Mouse (Mus musculus): Measurements from ENCODE around the gene Entr1.

DNA sequence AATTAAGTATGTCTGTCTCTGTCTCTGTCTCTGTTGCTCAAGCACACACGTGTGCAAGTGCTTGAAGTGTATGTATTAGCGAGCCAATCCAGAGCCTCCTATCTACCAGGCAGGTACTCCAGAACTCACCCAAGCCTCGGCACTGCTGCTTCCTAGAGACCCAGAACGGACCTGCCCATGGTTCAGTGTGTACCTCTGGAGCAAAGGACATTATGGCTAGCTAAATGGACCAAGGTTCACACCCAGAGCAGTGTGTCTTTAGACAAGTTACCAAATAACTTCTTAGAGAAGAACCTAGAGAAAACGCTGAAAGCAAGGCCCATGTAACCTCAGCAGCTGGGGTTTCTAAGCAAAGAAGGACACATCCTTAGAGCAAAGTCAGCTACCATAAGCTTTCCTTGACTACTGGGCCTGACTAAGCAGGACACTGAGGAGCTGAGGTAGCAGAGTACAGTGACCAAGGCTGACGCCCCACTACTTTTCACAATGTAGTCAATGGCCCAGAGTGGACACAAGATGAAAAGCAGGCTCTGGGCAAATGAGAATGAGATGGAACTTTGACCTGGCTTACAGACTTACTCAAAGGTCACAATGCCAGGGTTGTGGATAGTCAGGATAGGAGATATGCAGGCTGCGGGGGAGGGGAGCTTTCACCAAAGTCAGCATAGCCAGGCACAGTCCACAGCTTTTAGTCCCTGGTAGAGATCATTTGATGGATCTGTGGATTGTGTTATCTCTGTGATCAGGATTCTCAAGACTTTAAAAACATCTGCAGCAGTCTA, 45.9 kb upstream of the Entr1 start:
- TF ChIP-seq POLR2A (IDR thresholded peaks at IDR 0.05; ENCODE audit: insufficient read length, low read depth) (no peak), MYOD1 (IDR thresholded peaks at IDR 0.05; ENCODE audit: control insufficient read depth in 1 of 3, insufficient read length in 2 of 3, low read depth in 2 of 3) (no peak), TCF12 (IDR thresholded peaks at IDR 0.05; ENCODE audit: insufficient read depth, poor library complexity, severe bottlenecking) (no peak), POLR2AphosphoS2 (IDR thresholded peaks at IDR 0.05; ENCODE audit: insufficient read length, low read depth) (no peak), MYOG (IDR thresholded peaks at IDR 0.05; ENCODE audit: control insufficient read depth in 1 of 3, insufficient read depth in 1 of 3, insufficient read length in 2 of 3, low read depth in 2 of 3) (no peak), CEBPB (IDR thresholded peaks at IDR 0.05; ENCODE audit: insufficient read depth, poor library complexity, severe bottlenecking) (no peak), MAX (IDR thresholded peaks at IDR 0.05; ENCODE audit: low read depth) (no peak), USF1 (IDR thresholded peaks at IDR 0.05; ENCODE audit: low read depth) (no peak), E2F4 (IDR thresholded peaks at IDR 0.05; ENCODE audit: insufficient read depth) (no peak), TCF3 (IDR thresholded peaks at IDR 0.05; ENCODE audit: insufficient read length, low read depth) (no peak)
